Mouse (Mus musculus): Measurements from ENCODE around the gene Cdkn1a. TPM values are rescaled to one million over a fixed set of nuclear protein-coding genes. Genes with fewer than 3 reads are reported as not detected.
A peak's percentile ranks its signal among the peaks of the same experiment; 100 is the strongest.

The Cdkn1a gene
- polyA plus RNA-seq, 1 experiment from 2014 or later: 52.0 TPM

DNA sequence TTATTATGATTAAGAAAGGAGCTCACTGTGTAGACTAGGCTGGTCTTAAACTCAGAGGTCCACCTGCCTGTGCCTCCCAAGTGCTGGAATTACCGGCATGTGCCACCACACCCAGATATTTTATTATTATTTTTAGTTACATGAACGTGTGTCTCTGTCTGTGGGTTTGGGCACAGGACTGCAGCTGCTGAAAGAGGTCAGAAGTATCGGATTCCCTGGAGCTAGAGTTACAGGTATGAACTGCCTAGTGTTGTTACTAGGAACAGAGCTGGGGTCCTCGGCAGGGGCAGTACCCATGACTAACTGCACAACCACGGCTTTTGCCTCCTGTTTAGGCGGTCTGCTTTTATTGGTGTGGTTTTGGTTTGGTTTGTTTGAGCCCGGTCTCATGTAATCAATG is 34.6 kb upstream of the Cdkn1a start:
- Histone ChIP-seq H3K4me2 (ENCODE audit: low read length) (no peak overlapping the region), H3K4me3 (replicated peaks; ENCODE audit: low read length) (no peak overlapping the region), H3K4me1 (replicated peaks; ENCODE audit: control insufficient read depth, insufficient read depth, low read length) (peaks cover 9% of the 10 kb centered on the region), H3K36me3 (ENCODE audit: control insufficient read depth, insufficient read depth) (no peaks in the 10 kb centered on the region), H3K9ac (replicated peaks; ENCODE audit: low read depth, low read length) (no peak overlapping the region), H3K9me3 (ENCODE audit: control insufficient read depth, low read length) (no peaks in the 10 kb centered on the region), H3K27ac (ENCODE audit: low read length) (no peak overlapping the region), H3K27me3 (replicated peaks; ENCODE audit: control insufficient read depth, insufficient read depth, low read length) (no peaks in the 10 kb centered on the region)
- WGBS: 51% methylated on average over 7 of the region's 7 CpGs
- ATAC-seq: no peak

GRCm38 (mm10) chr17:29056699-29057151 is 34.1 kb upstream of the Cdkn1a start:
- Histone ChIP-seq H3K27ac (ENCODE audit: low read length) (peak overlapping the region; percentile 3; the same call in 1 of the 2 replicates), H3K27me3 (replicated peaks; ENCODE audit: control insufficient read depth, insufficient read depth, low read length) (no peaks in the 10 kb centered on the region), H3K9ac (replicated peaks; ENCODE audit: low read depth, low read length) (no peak overlapping the region), H3K4me2 (ENCODE audit: low read length) (no peak overlapping the region), H3K4me1 (replicated peaks; ENCODE audit: control insufficient read depth, insufficient read depth, low read length) (peaks cover 9% of the 10 kb centered on the region), H3K4me3 (replicated peaks; ENCODE audit: low read length) (no peak overlapping the region), H3K36me3 (ENCODE audit: control insufficient read depth, insufficient read depth) (no peaks in the 10 kb centered on the region), H3K9me3 (ENCODE audit: control insufficient read depth, low read length) (no peaks in the 10 kb centered on the region)
- ATAC-seq: 0 out of 2 replicates have a peak, but pooled peaks have one; percentile 43
- 4% methylated on average over 8 of the region's 8 CpGs for WGBS

DNA sequence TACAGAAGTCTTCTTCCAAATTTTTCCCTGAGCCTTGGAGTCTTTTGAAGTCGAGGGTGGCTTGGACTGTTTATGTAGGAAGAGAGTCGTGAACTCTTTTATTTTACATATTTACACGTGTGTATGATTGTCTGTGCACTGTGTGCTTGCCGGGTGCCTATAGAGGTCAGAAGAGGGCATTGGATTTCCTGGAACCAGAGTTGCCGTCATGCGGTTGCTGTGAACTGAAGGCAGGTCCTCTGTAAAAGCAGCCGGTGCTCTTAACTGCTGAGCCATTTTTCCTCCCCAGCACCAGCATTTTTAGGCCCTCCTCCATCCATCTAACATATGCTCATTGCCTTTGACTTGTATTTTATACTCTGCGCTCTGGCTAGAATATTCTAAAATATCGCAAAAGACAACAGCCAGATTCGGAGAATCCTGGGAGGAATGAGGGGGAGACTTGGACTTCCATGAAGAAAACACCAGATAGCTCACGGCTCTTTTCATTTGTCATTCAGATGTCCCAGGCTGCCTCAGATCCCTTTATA is 33.4 kb upstream of the Cdkn1a start:
- H3K9me3 ChIP-seq (ENCODE audit: control insufficient read depth, low read length): no peaks in the 10 kb centered on the region
- ATAC-seq: no peak
- H3K4me2 ChIP-seq (ENCODE audit: low read length): no peak overlapping the region
- H3K27ac ChIP-seq (ENCODE audit: low read length): no peak overlapping the region
- no peak overlapping the region for H3K9ac ChIP-seq (replicated peaks; ENCODE audit: low read depth, low read length)
- H3K4me1 ChIP-seq (replicated peaks; ENCODE audit: control insufficient read depth, insufficient read depth, low read length): peaks cover 9% of the 10 kb centered on the region
- H3K27me3 ChIP-seq (replicated peaks; ENCODE audit: control insufficient read depth, insufficient read depth, low read length): no peaks in the 10 kb centered on the region
- H3K4me3 ChIP-seq (replicated peaks; ENCODE audit: low read length): no peak overlapping the region
- no peaks in the 10 kb centered on the region for H3K36me3 ChIP-seq (ENCODE audit: control insufficient read depth, insufficient read depth)
- WGBS: 87% methylated on average over 11 of the region's 11 CpGs

DNA sequence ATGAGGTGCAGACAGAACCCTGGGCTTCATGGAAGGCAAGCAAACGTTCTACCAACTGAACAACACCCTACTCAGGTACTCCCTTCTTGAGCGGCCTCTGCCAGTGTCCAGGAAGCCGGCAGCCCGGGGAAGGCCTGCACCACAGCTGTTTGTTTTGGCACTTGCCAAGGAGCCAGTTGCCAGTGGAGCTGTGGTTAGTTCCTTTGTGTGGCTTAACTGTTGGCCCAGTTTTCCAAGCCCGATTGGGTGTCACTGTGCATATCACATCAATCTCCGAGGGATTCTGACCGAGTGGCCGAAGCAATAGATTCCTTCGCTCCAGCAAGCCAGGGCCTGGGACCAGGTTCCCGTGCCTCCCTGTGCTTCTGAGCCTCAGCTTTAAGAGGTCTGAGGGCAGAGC is 32.8 kb upstream of the Cdkn1a start:
- no peaks in the 10 kb centered on the region for H3K9me3 ChIP-seq (ENCODE audit: control insufficient read depth, low read length)
- 75% methylated on average over 10 of the region's 10 CpGs for WGBS
- no peaks in the 10 kb centered on the region for H3K27me3 ChIP-seq (replicated peaks; ENCODE audit: control insufficient read depth, insufficient read depth, low read length)
- no peak overlapping the region for H3K27ac ChIP-seq (ENCODE audit: low read length)
- no peak overlapping the region for H3K9ac ChIP-seq (replicated peaks; ENCODE audit: low read depth, low read length)
- no peak overlapping the region for H3K4me3 ChIP-seq (replicated peaks; ENCODE audit: low read length)
- H3K4me1 ChIP-seq (replicated peaks; ENCODE audit: control insufficient read depth, insufficient read depth, low read length): peaks cover 9% of the 10 kb centered on the region
- no peak overlapping the region for H3K4me2 ChIP-seq (ENCODE audit: low read length)
- no peaks in the 10 kb centered on the region for H3K36me3 ChIP-seq (ENCODE audit: control insufficient read depth, insufficient read depth)
- no peak for ATAC-seq

- no peaks in the 10 kb centered on the region for H3K36me3 ChIP-seq (ENCODE audit: control insufficient read depth, insufficient read depth)
- no peak overlapping the region for H3K27ac ChIP-seq (ENCODE audit: low read length)
- no peak overlapping the region for H3K4me3 ChIP-seq (replicated peaks; ENCODE audit: low read length)
- no peaks in the 10 kb centered on the region for H3K27me3 ChIP-seq (replicated peaks; ENCODE audit: control insufficient read depth, insufficient read depth, low read length)
- no peaks in the 10 kb centered on the region for H3K9me3 ChIP-seq (ENCODE audit: control insufficient read depth, low read length)
- no peak overlapping the region for H3K4me2 ChIP-seq (ENCODE audit: low read length)
- peaks cover 9% of the 10 kb centered on the region for H3K4me1 ChIP-seq (replicated peaks; ENCODE audit: control insufficient read depth, insufficient read depth, low read length)
- ATAC-seq: no peak
- WGBS: 80% methylated on average over 8 of the region's 8 CpGs
- H3K9ac ChIP-seq (replicated peaks; ENCODE audit: low read depth, low read length): no peak overlapping the region
Observed at GRCm38 (mm10) chr17:29058487-29058886, 32.3 kb upstream of the Cdkn1a start.

GRCm38 (mm10) chr17:29059581-29059980 is 31.2 kb upstream of the Cdkn1a start:
- no peak overlapping the region for H3K27ac ChIP-seq (ENCODE audit: low read length)
- no peaks in the 10 kb centered on the region for H3K27me3 ChIP-seq (replicated peaks; ENCODE audit: control insufficient read depth, insufficient read depth, low read length)
- 93% methylated on average over 3 of the region's 3 CpGs for WGBS
- no peaks in the 10 kb centered on the region for H3K9me3 ChIP-seq (ENCODE audit: control insufficient read depth, low read length)
- no peak overlapping the region for H3K4me2 ChIP-seq (ENCODE audit: low read length)
- H3K4me3 ChIP-seq (replicated peaks; ENCODE audit: low read length): no peak overlapping the region
- H3K4me1 ChIP-seq (replicated peaks; ENCODE audit: control insufficient read depth, insufficient read depth, low read length): peaks cover 9% of the 10 kb centered on the region
- no peaks in the 10 kb centered on the region for H3K36me3 ChIP-seq (ENCODE audit: control insufficient read depth, insufficient read depth)
- H3K9ac ChIP-seq (replicated peaks; ENCODE audit: low read depth, low read length): no peak overlapping the region
- ATAC-seq: no peak

GRCm38 (mm10) chr17:29060946-29061345 is 29.8 kb upstream of the Cdkn1a start:
- H3K9ac ChIP-seq (replicated peaks; ENCODE audit: low read depth, low read length): no peak overlapping the region
- no peak overlapping the region for H3K4me3 ChIP-seq (replicated peaks; ENCODE audit: low read length)
- no peak overlapping the region for H3K27ac ChIP-seq (ENCODE audit: low read length)
- no peak for ATAC-seq
- H3K27me3 ChIP-seq (replicated peaks; ENCODE audit: control insufficient read depth, insufficient read depth, low read length): no peaks in the 10 kb centered on the region
- H3K36me3 ChIP-seq (ENCODE audit: control insufficient read depth, insufficient read depth): no peaks in the 10 kb centered on the region
- peaks cover 9% of the 10 kb centered on the region for H3K4me1 ChIP-seq (replicated peaks; ENCODE audit: control insufficient read depth, insufficient read depth, low read length)
- H3K4me2 ChIP-seq (ENCODE audit: low read length): no peak overlapping the region
- H3K9me3 ChIP-seq (ENCODE audit: control insufficient read depth, low read length): no peaks in the 10 kb centered on the region
- 85% methylated on average over 9 of the region's 9 CpGs for WGBS

GRCm38 (mm10) chr17:29062119-29063035 is 28.4 kb upstream of the Cdkn1a start:
- H3K9ac ChIP-seq (replicated peaks; ENCODE audit: low read depth, low read length): no peak overlapping the region
- no peaks in the 10 kb centered on the region for H3K4me1 ChIP-seq (replicated peaks; ENCODE audit: control insufficient read depth, insufficient read depth, low read length)
- no peak overlapping the region for H3K4me3 ChIP-seq (replicated peaks; ENCODE audit: low read length)
- ATAC-seq: no peak
- H3K27me3 ChIP-seq (replicated peaks; ENCODE audit: control insufficient read depth, insufficient read depth, low read length): no peaks in the 10 kb centered on the region
- 64% methylated on average over 13 of the region's 13 CpGs for WGBS
- no peaks in the 10 kb centered on the region for H3K36me3 ChIP-seq (ENCODE audit: control insufficient read depth, insufficient read depth)
- H3K4me2 ChIP-seq (ENCODE audit: low read length): no peak overlapping the region
- no peaks in the 10 kb centered on the region for H3K9me3 ChIP-seq (ENCODE audit: control insufficient read depth, low read length)
- H3K27ac ChIP-seq (ENCODE audit: low read length): no peak overlapping the region

GRCm38 (mm10) chr17:29063121-29063987 is 27.4 kb upstream of the Cdkn1a start:
- Histone ChIP-seq H3K36me3 (ENCODE audit: control insufficient read depth, insufficient read depth) (no peaks in the 10 kb centered on the region), H3K4me3 (replicated peaks; ENCODE audit: low read length) (no peak overlapping the region), H3K4me1 (replicated peaks; ENCODE audit: control insufficient read depth, insufficient read depth, low read length) (no peaks in the 10 kb centered on the region), H3K4me2 (ENCODE audit: low read length) (no peak overlapping the region), H3K9me3 (ENCODE audit: control insufficient read depth, low read length) (no peaks in the 10 kb centered on the region), H3K9ac (replicated peaks; ENCODE audit: low read depth, low read length) (no peak overlapping the region), H3K27ac (ENCODE audit: low read length) (no peak overlapping the region), H3K27me3 (replicated peaks; ENCODE audit: control insufficient read depth, insufficient read depth, low read length) (no peaks in the 10 kb centered on the region)
- 56% methylated on average over 8 of the region's 8 CpGs for WGBS
- no peak for ATAC-seq
